Mouse (Mus musculus) testis, adult 2 months (tissue): ENCODE measurements at regions not wholly inside any gene's neighbourhood (a gene's known extent, or its start where the extent isn't known, plus 50 kb on each side); places are given as distances from the start of the nearest gene placed in this dataset.

Source experiments
- H3K27ac ChIP-seq: fragments of 200-500 bp; 2 replicates; pipeline ENCODE4 v1.5.1; 2012; ENCODE audit warnings: low read depth, low read length; ENCODE audit not compliant: control insufficient read depth, insufficient read depth
- H3K27me3 ChIP-seq: fragments of 200-500 bp; 2 replicates; pipeline ENCODE4 v1.6.1; 2012; ENCODE audit warnings: mild to moderate bottlenecking, low read length, moderate library complexity; ENCODE audit not compliant: control insufficient read depth, insufficient read depth
- H3K36me3 ChIP-seq: fragments of 200-500 bp; 2 replicates; pipeline ENCODE4 v1.6.1; 2012; ENCODE audit warnings: mild to moderate bottlenecking, low read length; ENCODE audit not compliant: control insufficient read depth, insufficient read depth
- H3K4me1 ChIP-seq: fragments of 200-500 bp; 2 replicates; pipeline ENCODE4 v1.6.1; 2012; ENCODE audit warnings: low read length; ENCODE audit not compliant: control insufficient read depth, insufficient read depth
- H3K4me3 ChIP-seq: fragments of 200-500 bp; 2 replicates; pipeline ENCODE4 v1.5.1; 2012; ENCODE audit warnings: low read depth, mild to moderate bottlenecking, low read length, moderate library complexity, mixed read lengths; ENCODE audit not compliant: control insufficient read depth
- CTCF ChIP-seq: fragments of 200-500 bp; IDR thresholded peaks from 2 replicates; pipeline ENCODE4 v1.5.1; 2012; ENCODE audit warnings: low read depth, mild to moderate bottlenecking, inconsistent platforms, low read length, moderate library complexity; ENCODE audit not compliant: control insufficient read depth, insufficient read depth, insufficient replicate concordance
- POLR2A ChIP-seq: fragments of 200-500 bp; IDR thresholded peaks from 2 replicates; pipeline ENCODE4 v1.6.1; 2012; ENCODE audit warnings: low read depth, mild to moderate bottlenecking, inconsistent platforms, low read length, moderate library complexity; ENCODE audit not compliant: control insufficient read depth

DNA sequence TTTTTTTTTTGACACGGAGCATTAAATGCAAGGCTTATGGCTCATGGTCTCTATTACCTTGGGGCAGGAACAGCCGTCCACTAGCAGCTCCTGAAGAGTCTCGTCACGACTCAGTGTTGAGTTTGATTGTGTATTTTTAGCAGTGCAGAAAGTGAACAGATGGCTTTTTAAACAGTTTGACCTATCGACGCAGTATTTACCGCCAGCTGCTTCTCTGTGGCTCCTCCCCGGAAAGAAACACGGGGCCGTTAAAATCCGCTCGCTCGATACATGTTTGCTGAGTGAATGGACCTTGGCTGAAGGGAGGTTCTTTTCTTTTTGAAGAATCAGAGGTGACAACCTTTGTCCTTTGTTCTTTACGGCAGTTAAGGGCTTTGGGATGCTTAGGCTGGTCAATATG, 401.3 kb upstream of the Kcnab2 start:
- H3K27me3 ChIP-seq: no peaks in the 10 kb centered on the region
- H3K27ac ChIP-seq: no peak overlapping the region
- no peaks in the 10 kb centered on the region for H3K36me3 ChIP-seq
- no peak overlapping the region for H3K4me3 ChIP-seq
- H3K4me1 ChIP-seq: no peaks in the 10 kb centered on the region
- TF ChIP-seq CTCF (no peak), POLR2A (no peak)

DNA sequence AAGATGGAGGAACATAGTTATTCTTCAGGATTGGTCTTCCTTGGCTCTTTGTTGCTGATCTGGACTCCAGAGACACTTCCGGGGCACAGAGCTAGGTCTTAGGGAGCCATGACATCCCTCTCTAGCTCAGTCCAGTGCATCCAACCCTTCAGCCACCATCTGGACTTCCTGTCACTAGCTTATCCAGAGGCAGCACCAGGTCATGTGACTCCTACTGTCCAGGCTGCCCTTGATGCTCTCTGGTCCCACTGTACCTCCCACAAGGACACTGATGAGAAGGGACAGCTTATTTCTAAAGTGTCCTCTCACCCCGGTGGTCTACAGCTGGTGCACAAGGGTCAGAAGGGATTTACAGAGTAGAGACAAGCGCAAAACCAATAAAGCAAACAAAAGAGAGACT, 400.7 kb upstream of the Kcnab2 start:
- no peak for TF ChIP-seq CTCF
- TF ChIP-seq POLR2A: no peak
- H3K4me1 ChIP-seq: no peaks in the 10 kb centered on the region
- H3K27ac ChIP-seq: no peak overlapping the region
- H3K4me3 ChIP-seq: no peak overlapping the region
- H3K27me3 ChIP-seq: no peaks in the 10 kb centered on the region
- no peaks in the 10 kb centered on the region for H3K36me3 ChIP-seq

DNA sequence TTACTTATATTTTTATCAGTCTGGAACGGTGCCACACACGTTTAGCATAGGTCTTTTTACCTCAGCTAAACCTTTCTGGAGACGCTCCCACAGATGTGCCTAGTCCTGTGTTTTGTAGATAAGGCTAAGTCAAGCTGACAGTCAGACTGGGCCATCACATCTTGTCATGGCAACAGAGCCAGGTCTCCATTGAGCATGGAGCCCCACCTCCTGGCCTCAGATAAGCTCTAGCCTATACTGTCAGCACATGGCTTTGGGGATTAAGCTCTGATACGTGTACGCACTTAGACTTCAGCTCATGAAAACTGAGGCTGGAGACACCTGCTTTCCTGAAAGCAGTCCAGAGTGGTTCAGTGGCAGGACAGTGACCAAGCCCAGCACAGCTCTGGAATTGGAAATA, 392.4 kb upstream of the Kcnab2 start:
- Histone ChIP-seq H3K27ac (no peak overlapping the region), H3K27me3 (no peaks in the 10 kb centered on the region), H3K36me3 (no peaks in the 10 kb centered on the region), H3K4me1 (no peaks in the 10 kb centered on the region), H3K4me3 (no peak overlapping the region)
- TF ChIP-seq CTCF: no peak
- TF ChIP-seq POLR2A: no peak

DNA sequence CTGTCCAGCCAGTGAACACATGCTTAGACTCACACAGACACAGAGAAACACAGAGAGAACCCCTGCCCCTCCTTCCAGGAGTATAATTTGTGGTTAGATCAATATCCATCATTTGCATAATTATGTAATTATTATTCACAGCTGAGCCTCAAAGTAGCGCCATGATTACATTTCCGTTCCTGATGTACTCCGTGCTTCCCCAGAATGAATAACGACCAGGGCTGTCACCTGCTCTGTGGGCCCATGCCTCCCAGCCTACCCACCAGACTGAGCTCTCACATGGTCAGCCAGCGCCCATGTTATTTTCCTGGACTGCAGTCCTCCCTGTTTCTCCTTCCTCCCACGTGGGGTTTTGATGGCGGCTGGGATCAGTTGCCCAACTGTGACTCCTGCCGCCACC, 388.2 kb upstream of the Kcnab2 start:
- H3K4me1 ChIP-seq: no peaks in the 10 kb centered on the region
- H3K4me3 ChIP-seq: no peak overlapping the region
- TF ChIP-seq POLR2A (no peak), CTCF (no peak)

DNA sequence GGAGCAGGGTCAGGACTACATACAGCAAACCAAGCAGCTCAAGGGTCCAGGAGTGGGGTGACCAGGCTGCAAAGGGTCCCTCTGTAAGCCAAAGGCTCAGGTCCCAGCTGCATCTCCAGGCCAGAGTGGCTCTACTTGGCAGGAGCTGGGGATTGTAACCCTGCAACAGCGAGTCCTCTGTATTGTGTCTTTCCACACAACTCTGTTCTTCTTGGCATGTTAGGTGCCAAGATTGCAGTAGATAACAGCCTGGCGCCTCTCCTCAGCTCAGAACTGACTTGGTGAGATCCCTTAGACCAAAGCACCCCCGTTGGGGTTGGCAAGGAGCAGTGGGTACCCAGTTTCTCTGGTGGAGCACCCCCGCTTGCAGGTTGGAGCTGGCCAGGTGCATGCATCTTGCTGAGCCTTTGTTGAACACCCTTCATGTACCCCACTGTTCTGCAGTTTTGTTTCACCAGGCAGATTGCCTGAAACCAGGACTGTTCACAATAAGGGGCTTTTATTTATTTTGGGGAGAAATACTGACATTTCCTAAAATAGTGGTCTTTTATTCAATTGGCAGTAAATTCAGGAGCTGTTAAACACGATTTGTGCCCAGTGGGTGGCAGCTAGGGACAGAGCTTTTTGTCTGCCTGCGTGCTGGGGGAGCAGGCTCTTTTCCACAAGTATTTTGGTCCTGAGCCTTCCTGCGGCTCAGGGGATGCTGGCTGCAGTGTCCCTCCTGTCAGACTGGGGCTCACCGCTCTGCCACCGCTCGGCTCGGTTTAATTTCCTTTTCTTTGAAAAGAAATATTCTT, 385.3 kb upstream of the Kcnab2 start:
- H3K4me3 ChIP-seq: no peak overlapping the region
- TF ChIP-seq POLR2A: no peak
- no peaks in the 10 kb centered on the region for H3K36me3 ChIP-seq
- no peak overlapping the region for H3K27ac ChIP-seq
- no peaks in the 10 kb centered on the region for H3K27me3 ChIP-seq
- H3K4me1 ChIP-seq: no peaks in the 10 kb centered on the region

More for the DNA sequence above, 388.2 kb upstream of the Kcnab2 start:
- Histone ChIP-seq H3K36me3 (no peaks in the 10 kb centered on the region), H3K27me3 (no peaks in the 10 kb centered on the region), H3K27ac (no peak overlapping the region)

DNA sequence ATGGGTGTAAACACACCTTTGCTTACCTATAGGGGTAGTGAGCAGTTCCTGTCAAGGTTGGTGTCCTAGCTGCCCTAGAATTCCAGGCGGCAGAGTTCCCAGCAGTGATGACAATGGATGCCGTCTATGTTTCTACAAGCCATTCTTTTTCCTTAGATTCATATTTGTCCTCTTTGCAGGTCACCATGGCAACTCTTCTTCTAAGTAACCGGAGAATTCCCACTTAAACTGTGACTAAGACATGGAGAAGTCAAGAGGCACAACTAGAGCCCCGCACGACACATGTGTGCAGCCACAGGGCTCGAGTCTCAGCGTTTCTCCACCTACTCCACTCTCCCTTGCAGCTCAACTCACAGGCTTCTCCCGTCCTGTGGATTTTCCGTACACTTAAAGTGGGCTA, 381.5 kb upstream of the Kcnab2 start:
- H3K4me3 ChIP-seq: no peak overlapping the region
- H3K4me1 ChIP-seq: no peaks in the 10 kb centered on the region
- no peaks in the 10 kb centered on the region for H3K27me3 ChIP-seq
- no peaks in the 10 kb centered on the region for H3K36me3 ChIP-seq
- no peak overlapping the region for H3K27ac ChIP-seq
- no peak for TF ChIP-seq CTCF
- no peak for TF ChIP-seq POLR2A

DNA sequence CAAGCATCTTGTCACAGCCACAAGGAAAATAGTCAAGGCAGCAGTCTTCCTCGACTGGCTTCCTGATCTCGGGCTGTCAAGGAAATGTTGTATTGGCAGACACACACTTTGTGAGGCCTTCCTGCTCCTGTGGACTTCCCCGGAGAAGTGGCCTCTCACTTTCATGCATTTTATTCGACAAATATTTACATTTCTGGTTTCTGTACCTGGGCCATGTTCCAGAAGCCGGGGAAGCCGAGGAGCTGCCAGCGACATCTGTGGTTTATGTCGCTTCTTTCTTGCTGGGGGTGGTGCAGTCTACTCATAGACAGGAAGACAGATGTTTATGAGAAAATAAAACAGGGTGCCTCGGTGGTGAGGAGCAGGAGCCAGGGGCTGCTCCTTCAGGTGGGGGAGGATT, 372.5 kb upstream of the Kcnab2 start:
- H3K27me3 ChIP-seq: no peaks in the 10 kb centered on the region
- no peak overlapping the region for H3K4me3 ChIP-seq
- TF ChIP-seq POLR2A: no peak
- TF ChIP-seq CTCF: no peak
- H3K27ac ChIP-seq: no peak overlapping the region
- H3K36me3 ChIP-seq: no peaks in the 10 kb centered on the region
- H3K4me1 ChIP-seq: no peaks in the 10 kb centered on the region

DNA sequence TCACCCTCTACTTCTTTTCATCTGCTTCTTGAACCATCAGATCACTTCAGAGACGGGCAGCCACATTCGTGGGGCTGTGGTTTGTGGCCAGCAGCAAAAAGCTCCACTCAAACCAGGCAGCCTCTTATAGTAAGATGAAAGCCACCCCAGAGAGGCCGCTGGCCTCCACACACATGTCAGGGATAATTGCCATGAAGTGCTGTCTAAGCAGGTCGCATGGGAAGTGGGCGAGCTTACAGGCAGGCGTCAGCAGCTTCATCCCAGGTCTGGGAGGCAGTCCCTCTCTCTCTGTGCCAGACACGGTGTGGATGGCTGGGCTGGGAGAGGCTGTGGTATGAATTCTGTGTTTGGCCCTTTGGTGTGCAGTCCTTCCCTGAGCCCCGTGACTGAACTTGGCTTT, 358.4 kb upstream of the Kcnab2 start:
- Histone ChIP-seq H3K27ac (no peak overlapping the region), H3K4me1 (no peaks in the 10 kb centered on the region), H3K36me3 (no peaks in the 10 kb centered on the region), H3K27me3 (no peaks in the 10 kb centered on the region), H3K4me3 (no peak overlapping the region)
- TF ChIP-seq CTCF (no peak), POLR2A (no peak)
